Mouse (Mus musculus) lung, postnatal 14 days (tissue): Measurements from ENCODE around the gene Palb2.
"Not testable (repeated sequence)": the region's sequence is repeated elsewhere in the genome, so short reads cannot be mapped to it uniquely, and the experiment has no call there.

ENCODE experiments used
- DNase-seq: peaks from one replicate; pipeline ENCODE4 v3.0.0; 2021

The Palb2 gene

DNA sequence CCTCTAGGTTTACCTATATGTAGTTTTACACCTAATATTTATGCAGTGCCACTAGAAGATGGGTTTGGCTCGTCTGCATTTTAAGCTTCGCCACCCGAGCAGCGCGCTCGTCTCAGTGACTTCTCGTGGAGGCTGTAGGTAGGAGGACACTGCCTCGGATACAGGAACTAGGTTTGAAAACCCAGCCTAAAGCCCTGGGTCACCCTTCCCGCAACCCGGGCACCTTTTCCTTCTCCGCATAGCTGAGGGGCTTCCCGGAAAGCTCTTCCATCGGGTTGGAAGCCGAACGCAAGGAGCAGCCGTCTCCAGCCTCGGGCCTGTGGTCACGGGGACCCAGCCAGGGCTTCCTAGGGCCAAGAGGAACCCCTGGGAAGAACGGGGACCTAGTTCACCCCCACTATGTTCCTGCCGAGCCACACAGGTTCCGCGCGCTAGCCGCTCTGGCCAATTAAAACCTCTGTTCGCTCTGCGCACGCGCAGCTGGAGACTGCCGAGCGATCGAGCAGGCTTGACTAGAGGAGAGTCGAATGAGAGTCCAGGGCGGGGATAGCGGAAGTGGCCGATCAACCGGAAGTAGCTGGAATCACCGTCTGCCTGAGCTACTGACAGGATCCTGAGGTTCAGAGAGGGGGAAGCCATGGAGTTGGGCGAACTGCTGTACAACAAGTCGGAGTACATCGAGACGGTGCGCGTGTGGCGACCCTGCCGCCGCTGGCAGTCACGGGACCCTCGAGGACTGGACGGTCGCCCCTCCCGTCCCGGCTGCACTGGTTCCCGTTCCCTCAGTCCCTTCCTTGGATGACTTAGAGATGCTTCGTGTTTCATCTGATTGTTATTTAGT lies at the start of gene Palb2, which contains the start of gene Dctn5:
Palb2 (minus strand) TSS at position 489 of the 841 bp plus-strand sequence.
Dctn5 (plus strand) TSS at position 545 of the 841 bp plus-strand sequence.
- DNase-seq = peak; percentile 97

DNA sequence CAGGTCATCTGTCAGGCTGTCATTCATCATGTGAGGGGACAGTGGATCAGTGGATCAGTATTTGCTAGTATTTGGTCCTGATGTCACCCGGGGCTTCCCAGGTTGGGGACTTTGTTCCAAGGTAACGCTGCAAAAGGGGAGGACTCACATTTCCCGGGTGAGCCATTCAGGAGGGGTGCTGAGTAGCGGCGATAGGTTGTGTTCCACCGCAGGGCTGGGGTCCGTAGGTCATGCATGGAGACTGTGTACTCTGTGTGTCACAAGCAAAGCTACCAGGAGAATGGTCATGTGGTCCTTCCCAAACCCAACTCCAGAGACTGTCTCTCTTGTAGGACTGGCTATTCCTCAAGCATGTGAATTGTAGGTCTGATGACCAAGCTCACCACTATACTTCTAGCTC lies 47.9 kb upstream of the Palb2 start:
- no peak for DNase-seq

DNA sequence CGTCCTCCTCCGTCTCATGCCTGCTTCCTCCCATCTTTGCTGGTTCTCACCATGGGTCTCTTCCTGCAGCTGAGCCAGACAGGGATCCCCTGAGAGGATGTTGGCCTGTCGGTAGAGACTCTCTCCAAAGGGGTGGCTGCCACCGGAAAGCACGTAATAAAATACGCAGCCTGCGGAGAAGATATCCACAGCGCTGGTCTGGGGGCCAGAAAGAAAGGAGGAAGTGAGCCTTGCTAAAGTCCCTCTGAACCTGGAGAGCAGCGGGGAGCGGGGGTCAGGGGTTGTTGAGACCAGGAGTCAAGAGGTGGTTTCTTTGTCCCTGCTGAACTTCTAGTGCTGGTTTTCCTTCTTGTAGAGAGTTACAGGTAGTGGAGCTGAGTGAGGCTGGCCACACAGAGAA lies 38.8 kb upstream of the Palb2 start:
- no peak for DNase-seq

DNA sequence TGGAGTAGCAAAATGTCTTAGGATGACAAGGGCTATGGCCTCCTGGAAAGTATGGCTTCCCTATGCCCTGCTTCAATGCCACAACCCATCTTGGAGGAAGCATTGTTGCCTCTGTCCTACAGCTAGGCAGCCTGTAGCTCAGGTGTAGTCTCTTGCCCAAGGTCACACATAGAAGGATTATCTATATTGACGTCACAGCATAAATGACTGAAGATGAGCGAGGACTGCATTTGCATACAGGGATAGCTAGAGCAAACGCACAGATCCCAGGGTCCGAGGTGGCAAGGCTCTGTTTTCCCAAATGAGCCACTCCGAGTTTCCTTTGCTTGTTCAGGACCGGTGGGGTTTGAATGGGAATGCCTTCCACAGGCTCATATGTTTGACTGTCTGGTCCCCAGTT lies 37.9 kb upstream of the Palb2 start:
- no peak for DNase-seq

DNA sequence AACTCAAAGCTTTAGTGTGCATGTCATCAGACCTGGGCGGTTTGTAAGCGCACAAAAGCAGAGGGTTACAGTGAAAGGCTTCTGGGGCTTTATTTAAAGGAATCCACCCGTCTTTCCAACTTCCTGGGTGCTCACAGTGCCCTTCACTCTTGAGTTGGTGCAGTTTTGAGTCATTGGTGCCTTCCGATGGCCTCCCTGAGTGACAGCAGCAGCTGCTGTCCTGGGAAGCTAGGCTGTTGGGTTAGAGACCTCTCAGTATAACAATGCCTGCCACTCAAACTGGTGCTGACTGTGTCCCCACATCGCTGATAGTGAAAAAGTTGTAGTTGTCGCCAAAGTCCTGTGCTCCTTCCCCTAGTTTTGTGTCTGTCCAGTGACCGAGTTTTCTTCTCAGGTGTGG lies 34.4 kb upstream of the Palb2 start:
- DNase-seq = no peak

DNA sequence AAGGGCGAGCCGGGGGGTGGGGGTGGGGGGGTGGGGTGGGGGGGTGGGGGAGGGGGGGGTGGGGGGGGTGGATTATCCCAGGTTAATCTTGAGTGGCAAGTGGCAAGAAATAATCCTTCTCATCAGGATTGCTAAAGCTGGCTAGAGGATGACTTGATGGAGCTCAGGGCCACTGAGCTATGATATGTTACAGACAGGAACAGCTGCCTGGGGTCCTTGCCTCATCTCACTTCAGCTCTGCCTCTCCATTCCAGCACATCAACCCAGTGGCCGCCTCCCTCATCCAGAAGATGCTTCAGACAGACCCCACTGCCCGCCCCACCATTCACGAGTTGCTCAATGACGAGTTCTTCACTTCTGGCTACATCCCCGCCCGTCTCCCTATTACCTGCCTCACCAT lies 31.0 kb upstream of the Palb2 start:
- DNase-seq = no peak

DNA sequence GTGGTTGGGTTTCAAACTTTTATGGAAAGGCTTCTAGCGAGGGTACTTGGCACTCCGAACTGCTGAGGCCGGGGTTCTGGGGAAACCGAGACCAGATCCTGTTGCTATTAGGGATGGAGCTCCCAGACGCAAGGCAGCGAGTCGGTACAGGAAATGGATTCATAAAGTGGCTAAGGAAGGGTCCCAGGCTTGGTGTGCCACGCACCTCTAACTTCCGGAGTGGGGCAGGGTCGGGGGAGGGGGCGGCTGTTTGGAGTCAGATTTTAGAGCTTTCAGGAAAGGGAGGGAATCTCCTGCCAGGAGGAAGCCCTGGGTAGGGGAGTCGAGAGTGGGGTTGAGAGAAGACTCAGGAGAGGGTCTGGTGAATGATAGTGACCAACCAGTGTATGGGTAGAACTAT lies 27.3 kb upstream of the Palb2 start:
- DNase-seq = no peak

DNA sequence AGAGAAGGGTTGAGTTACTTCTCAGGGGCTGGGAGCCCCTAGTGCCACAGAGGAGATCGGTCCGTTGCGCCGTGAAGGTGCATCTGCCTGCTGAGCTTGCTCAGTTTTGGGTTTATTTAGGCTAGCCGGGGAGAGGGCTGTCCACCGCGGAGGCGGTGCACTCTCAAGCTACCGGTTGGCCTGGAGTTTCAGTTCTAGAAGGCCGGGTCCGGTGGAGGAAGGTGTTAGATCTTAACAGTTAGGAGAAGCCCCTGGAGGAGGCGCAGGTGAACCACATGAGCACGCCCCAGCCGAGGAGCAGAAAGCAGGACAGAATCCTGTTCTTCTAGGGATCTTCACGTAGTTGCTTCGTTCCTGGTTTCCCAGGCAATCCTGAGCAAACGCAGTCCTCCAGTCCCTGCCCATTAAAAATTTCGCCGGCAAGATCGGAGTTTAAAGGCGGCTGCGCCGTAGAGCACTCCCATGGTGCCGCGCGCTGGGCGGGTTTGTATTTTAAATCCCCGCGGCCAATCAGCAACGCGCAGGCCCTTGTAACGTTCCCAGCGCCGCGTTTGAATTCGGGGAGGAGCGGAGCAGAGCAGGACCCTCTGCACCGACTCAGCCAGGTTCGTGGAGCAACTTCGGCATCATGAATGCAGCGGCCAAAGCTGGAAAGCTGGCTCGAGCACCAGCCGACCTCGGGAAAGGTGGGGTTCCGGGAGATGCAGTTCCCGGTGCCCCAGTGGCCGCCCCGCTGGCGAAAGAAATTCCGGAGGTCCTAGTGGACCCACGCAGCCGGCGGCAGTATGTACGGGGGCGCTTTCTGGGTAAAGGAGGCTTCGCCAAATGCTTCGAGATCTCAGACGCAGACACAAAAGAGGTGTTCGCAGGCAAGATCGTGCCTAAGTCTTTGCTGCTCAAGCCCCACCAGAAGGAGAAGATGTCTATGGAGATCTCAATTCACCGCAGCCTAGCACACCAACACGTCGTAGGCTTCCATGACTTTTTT lies 26.4 kb upstream of the Palb2 start, which contains the start of gene Plk1:
Plk1 (plus strand) TSS at position 525 of the 988 bp plus-strand sequence.
- DNase-seq = peak; percentile 78

DNA sequence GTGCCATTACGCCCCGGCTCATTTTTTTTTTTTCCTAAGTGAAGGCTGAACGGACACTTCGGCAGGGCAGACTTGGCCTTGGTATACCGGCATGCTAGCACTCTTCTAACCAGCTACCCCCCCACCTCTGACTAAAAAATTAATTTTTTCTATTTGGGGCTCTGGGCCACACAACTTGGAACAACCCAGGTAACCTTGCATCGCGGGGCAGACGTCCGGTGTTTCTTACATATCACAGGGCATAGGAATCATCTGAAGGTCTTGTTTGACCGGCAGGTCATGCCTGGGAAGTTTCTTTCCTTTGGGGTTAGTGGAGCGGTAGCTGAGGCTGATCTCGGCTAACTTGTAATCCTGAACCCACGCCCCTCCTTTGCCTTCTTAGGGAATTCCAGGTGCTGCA lies 25.7 kb upstream of the Palb2 start:
- DNase-seq = no peak

DNA sequence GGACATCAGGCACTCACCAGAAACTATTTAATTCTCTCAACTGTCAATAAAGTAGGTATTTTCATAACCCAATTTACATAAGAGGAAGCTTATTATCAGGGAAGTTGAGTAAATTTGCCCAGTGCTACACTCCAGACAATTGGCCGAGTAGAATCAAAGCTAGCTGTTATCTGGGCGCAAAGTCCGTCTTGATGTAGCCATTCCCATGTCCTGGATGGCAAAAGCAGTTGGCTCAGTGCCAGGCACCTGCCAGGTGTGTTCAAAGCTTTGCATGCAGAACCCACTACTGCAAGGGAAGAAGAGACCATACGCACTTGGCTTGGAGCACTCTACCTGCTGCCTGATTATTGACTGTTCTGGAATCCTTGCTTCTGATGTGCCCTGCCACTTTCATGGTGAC lies 19.7 kb upstream of the Palb2 start:
- no peak for DNase-seq

DNA sequence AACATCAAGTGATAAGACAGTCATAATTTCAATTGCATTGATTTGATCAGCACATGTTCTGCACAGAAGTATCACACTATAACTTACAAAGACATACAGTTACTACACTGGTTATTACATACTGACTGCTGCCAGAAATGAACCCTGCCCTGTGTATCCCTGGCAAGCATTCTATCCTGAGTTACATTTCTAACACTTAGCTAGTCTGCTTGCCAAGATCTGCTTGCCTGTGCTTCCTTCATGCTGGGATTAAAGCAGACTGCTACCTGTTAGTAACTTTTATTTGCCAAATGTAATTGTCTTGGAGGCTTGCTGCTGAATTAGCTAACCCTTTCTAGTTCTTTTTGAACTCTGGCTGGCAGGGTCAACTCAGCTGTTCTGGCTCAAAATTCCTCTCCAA lies 8.2 kb upstream of the Palb2 start:
- DNase-seq = no peak

DNA sequence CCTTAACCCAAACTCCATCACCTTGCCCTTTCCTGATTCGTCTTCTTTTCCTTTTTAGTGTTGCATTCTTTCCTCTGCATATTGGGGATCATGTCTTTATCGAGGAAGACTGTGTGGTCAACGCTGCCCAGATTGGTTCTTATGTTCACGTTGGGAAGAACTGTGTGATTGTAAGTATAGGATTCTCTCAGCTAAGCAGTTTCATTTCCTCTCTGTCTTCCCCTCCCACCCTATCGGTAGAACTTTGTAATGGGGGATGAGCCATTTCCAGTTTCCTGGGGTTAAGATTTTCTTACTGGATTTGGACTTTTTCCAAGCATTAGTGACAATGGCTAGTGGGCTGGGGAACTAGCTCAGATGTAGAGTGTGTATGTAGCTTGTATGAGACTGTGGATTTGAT lies 5.4 kb upstream of the Palb2 start:
- no peak for DNase-seq

DNA sequence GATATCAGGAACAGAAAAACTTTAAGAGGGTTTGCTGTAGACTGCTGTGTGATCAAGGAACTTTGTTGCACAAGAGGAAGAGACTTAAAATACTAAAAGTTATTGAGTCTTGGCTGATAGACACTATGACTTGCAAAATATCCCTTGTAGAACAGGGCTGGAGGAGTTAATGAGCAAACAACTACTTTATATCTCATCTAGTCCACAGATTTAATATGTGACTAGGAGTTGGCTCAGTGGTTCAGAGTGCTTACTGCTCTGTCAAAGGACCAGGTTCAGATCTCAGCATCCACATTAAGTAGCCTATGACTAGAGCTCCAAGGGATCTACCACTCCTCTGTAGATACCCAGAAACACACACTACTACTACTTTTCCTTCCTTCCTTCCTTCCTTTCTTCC lies 4.3 kb upstream of the Palb2 start:
- DNase-seq = no peak

DNA sequence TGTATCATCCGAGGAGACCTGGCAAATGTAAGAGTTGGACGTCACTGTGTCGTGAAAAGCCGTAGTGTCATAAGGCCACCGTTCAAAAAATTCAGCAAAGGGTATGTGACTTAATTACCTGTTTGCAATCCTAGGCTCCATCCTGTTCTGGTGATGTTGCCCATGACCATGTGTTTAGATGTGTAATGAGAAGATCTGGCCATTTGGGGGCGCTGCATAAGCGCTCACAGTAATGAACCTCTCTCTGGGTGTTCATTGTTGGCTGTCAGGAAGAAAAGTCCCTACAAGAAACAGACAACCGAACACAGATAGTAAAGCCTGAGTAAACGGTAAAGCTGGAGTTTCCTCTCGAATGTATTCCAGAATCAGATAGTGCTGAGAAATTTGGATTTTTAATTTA lies 2.3 kb upstream of the Palb2 start:
- DNase-seq = no peak

DNA sequence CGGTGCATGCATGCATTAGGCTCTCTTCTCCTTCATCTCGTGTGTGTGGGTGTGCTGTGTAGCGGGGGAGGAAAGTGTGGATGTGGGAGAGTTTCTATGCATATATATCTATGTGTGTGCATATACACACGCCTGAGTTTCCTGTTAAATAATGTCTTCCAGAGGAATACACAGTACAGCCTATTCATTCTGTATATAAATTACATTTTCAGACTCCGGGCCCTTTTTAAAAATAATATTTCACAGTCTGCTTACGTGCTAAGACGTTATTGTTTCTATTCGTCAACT lies 497 bp upstream of the Palb2 start:
- no peak for DNase-seq

DNA sequence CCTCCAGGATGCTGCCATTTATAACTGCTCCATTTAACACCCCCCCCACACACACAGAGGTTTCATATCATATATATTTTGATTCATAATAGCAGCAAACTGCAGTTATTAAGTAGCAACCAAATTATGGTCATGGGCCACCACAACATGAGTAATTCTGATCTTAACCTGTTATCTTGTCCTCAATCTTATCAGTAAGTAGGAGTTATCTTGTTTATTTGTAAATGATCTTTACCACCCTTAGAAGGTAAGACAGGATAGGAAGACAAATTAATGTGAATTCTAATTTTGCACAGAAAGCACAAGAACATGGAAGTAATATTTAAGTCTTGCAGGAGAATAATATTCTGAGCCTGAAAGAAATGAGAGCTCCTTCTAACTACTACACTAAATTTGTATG lies 951 bp downstream of the Palb2 start:
- no peak for DNase-seq

DNA sequence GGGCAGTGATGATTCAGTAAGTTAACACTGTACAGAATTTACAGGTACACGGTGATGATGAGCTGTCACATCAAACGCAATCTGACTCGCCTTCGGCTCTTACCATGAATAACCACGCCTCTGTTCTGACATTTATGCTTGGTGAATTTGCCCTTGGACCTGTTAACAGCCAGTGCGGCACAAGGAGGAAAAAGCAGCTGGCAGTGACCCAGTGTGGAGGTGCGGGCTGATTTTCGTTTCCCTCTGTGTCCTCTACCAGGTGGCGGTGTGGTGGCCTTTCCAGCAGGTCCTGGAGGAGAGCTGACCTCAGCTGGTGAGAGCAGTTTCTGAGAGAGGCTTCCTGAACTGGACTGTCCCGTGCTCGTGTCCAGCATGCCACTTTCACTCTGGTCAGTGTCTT lies 5.8 kb downstream of the Palb2 start:
- no peak for DNase-seq

DNA sequence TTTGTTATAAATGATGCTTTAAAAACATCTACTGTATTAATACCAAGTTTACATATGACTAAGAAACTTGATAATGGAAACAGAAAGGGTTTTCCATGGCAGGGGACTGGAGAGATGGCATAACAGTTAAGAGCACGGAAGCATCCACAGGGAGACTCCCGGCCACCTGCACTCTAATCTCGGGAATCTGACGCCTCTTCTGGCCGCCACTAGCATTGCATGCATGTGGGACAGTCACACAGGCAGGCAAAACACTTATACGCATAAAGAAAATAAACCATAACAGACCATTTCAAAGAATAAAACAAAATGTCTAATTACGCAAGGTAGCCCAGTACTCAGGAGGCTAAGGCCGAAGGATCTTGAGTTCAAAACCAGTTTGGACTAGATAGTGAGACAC lies 7.1 kb downstream of the Palb2 start:
- no peak for DNase-seq

DNA sequence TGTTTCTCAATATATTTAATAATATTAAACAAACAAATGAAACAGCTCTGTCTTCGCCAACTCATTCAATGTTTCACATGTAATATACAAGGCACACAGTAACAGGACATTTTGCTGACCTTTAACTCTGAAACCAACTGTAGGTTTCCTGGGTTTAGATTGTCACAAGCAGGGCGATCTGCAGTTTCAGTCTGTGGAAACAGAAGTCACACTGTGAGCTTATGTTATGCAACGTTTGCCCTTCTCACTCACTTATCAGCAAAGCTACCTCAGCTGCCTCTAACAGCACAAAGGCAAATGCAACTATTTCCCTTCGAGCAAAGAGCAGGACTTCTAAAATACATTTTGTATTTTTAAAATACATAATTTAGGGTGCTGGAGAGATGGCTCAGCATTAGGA lies 9.3 kb downstream of the Palb2 start:
- no peak for DNase-seq

DNA sequence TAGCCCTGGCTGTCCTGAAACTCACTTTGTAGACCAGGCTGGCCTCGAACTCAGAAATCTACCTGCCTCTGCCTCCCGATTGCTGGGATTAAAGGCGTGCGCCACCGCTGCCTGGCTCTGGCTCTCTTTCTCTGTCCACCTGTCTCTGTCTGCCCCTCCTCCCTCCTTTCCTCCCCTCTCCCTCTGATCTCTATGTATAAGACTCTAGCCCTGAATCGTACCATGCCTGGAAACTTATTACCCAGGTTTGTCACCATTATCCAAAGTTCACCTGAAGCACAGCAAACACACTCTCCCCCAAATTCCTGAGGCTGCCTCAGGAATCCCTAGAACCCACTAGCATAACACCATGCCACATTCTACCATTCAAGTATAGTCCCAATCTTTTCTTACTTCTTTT lies 24.6 kb downstream of the Palb2 start:
- no peak for DNase-seq

DNA sequence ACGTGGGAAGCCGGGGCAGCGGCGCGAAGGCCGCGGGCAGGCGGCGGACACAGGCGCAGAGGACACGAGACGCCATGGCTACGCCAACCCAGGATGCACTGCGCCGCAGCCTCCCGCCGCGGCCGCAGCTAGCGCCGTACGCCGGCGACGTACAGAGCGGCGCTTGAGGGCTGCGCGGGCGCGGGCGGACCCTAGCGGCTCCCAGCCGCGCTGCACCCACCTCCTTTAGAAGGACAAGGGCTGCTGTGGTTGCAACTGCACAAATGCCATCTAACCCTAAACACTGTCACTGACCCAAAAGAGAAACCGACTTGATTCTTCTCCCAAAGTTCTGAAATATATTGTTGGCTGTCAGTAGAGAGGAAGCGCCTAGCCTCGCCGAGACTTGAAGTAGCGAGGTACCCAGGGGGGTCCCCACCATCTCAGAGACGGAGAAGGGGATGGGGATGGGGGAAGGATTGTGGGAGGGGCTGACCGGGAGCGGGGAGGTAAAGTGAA lies 31.0 kb downstream of the Palb2 start, which contains the start of gene Ndufab1:
Ndufab1 (minus strand) TSS at position 140 of the 498 bp plus-strand sequence.
- peak; percentile 85 for DNase-seq

DNA sequence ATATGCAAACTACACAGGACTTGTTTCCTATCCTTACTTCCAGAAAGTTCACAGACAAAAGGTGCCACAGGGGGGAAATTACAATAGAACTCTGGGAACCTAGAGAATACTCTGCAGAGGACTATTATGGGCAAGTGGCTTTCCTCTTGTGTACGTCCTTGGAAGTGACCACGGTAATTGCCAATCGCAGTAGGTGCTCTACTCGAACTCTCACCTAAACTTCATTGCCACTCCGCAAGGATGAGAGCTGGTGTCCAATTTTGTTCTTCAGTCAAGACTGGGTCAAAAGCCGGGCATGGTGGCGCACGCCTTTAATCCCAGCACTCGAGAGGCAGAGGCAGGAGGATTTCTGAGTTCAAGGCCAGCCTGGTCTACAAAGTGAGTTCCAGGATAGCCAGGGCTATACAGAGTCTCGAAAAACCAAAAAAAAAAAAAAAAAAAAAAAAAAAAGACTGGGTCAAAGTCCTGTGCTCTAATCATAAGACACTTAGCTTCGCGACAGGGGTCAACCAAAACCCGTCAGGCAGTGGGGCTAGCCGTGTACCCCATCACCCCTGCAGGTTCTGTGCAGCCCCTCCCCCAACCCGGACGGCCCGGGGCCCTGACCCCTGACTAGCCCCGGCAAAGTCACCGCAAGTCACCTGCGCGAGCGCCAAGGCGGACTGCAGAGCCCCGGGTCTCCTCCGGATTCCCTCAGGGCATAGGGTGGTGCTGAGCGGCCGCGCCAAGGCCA lies 31.6 kb downstream of the Palb2 start:
- not testable (repeated sequence) for DNase-seq

DNA sequence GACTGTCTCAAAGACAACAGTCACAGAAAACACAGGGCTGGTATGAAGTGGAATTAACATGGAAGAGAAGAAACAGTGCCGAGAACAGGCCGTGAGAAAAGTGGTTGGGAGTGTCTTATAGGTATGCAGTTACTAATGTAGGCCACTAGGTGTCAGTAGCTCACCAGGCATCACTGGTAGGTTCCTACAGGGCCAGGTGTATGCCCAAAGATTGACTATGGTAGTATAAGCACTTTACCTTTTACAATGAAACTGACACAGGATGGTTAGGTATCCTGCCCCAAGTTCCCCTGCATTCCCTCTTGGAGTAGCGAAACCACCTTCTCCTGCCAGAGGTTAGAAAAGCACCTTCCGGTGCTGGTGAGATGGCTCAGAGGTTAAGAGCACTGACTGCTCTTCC lies 33.6 kb downstream of the Palb2 start:
- peak; percentile 41 for DNase-seq
